Mouse (Mus musculus) spleen, postnatal 4 days (tissue): ENCODE data around the gene Hspa1a.
"Not testable (repeated sequence)": the region's sequence is repeated elsewhere in the genome, so short reads cannot be mapped to it uniquely, and the experiment has no call there.

Experiments used
- DNase-seq, 2 experiments: peaks; one replicate each; pipeline ENCODE4 v3.0.0; 2022; ENCODE audit warnings: low spot score in 2 of 2

The Hspa1a gene

DNA sequence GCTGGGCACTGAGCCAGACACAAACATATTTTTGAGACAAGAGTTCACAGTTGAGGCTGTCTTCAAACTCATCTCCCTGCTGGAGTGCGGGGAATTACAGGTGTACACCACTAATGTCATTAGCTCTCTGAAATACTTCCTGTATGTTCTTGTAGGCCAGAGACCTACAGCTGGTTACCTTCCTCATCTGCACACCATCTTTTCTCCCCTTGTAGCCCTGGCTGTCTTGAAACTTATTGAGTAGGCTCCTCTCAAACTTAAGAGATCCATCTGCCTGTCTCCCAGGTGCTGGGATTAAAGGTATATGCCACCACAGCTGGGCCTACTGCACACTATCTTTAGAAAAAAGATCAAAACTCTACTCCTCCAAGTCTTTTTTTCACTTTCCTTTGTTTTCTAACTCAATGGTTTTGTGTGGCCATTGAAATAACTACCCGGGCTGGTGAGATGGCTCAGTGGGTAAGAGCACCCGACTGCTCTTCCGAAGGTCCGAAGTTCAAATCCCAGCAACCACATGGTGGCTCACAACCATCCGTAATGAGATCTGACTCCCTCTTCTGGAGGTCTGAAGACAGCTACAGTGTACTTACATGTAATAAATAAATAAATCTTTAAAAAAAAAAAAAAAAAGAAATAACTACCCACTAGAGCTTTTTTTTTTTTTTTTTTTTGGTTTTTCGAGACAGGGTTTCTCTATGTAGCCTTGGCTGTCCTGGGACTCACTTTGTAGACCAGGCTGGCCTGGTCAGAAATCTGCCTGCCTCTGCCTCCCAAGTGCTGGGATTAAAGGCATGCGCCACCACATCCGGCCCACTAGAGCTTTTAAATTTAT is 23.0 kb downstream of the Hspa1a start:
- DNase-seq, result not testable (repeated sequence)

DNA sequence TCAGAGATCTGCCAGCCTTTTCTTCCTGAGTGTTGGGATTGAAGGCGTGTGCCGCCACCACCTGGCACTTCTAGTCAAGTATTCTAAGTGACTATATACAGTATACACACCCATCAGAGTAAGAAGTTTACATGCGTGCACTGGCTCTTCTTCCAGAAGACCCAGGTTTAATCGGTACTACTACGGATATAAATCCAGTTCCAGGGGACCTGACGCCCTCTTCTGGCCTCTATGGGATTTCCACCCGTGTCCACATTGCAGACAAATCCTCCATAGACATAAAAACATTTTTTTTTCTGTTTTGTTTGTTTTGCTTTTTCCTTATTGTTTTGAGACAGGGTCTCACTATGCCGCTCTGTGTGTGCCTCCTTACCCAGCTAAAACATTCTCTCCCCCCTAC is 24.4 kb downstream of the Hspa1a start:
- peak in 1 of 2 experiments; percentile 25 for DNase-seq

DNA sequence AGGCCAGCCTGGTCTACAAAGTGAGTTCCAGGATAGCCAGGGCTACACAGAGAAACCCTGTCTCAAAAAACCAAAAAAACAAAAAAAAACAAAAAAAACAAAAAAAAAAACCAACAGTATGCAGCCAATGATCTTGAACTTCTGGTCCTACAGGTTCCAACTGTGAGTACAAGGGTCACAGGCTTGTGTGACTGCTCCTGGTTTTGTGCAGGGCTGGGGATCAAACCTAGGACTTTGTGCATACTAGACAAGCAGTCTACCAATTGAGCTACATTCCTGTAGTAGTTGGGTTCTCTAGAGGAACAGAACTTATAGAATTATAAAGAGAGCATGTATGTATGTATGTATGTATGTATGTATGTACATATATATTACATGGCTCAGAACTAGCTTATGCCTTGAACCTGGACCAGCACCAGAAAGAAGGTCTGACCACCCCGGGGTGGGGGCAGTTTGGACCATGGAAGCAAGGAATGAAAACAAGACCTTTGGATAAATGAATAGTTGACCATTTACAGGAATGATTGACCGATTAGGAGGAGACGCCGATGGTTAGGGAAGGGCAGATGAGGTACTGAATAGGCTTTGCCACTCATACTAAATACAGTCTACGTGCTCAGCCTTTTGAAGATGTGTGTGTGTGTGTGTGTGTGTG is 25.3 kb downstream of the Hspa1a start:
- DNase-seq, result no peak

DNA sequence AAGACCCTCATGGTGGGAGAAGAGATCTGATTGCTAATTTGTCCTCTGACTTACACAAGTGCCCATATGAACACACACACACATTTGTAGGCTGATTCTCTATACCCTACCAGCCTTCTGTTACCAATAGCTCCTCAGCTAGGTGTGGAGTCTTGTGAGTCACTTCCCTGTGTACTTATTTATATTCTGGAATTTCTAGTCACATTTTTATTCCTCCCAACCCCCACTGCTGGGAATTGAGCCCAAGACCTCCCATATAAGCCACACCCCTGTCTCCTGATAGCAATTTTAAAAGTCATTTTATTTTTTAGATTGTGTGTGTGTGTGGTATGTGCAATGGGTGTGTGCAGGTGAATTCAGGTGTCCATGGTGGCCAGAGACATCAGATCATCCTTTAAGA is 27.6 kb downstream of the Hspa1a start:
- DNase-seq, result no peak

DNA sequence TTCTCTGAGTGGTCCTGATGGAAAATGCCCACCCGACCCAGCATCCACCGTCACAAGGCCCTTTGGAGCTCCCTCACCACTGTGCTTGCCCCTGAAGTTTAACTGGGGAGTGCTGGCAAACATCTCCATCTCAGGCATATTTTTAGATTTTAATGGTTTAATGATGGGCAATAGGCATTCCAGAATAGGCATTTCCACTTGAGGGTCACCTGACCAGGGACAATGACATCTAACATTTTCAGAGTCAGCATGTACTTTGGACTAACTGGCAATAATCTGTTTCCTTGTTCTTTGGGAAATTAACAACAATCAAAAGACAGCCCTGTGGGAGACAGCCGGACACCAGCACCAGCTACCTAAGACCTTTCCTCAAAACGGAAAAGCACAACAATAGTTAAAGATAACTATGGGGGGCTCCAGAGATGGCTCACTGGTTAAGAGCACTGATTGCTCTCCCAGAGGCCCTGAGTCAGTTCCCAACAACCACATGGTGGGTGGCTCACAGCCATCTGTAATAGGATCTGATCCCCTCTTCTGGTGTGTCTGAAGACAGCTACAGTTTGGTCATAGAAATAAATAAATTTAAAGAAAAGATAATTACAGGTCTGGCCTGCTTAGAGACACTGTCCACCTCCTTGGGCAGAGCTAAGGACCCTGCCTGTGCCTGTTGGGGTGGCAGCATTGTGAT is 28.7 kb downstream of the Hspa1a start:
- no peak for DNase-seq

DNA sequence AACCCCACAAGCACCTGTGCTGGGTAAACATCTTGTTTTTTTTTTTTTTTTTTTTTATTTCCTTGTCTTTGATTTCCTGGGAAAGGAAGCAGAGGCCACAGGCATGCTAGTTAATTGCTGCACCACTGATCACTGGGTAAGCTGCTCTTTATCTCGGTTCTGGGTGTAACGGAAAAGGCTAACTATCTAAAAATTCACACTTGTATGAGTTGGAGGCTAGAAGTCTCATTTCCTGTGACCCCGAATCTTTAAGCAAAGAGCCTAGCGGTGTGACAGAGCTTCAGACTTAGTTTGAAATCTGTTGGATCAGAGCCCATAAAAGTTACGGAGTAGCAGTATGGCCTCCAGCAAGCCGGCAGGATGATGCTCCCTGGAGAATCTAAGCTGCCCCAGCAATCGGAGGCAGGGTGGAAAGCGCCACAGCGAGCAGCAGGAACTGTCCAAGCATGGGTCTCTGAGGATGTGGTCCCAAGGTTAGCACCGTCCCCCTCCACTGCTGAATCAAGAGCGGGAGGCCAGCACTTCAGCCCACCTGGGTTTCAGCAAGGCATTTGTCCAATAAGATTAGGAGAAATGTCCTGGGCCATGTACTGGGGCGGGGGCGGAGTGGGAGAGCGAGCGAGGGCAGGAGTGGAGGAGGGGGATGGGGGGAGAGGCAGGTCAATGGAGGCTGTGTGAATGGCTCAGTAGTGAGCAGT is 30.5 kb downstream of the Hspa1a start:
- DNase-seq, result no peak

DNA sequence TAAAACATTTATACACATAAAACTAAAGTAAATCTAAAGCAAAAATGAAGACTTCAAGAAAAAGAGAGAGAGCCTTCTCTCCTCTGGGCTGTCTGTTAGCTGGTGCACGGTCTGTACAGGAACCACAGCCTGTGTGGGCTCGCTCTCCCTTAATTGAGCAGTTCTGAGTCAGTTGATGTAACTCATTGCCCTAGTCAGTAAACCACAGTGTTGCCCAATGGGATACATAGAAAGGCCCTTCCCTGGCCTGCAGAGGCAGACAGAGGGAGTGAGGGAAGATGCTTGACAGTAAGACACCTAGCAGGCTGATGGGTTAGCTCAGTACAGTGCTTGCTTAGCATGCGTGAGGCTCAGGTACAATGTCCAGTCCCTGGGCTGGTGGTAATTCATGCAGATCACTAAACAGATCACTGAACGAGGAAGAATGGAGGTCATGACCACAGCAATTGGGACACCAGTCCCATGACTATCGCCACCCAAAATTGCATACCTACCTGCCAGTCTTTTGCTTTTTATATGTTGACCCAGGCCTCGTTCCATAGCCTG is 33.9 kb downstream of the Hspa1a start:
- no peak for DNase-seq

DNA sequence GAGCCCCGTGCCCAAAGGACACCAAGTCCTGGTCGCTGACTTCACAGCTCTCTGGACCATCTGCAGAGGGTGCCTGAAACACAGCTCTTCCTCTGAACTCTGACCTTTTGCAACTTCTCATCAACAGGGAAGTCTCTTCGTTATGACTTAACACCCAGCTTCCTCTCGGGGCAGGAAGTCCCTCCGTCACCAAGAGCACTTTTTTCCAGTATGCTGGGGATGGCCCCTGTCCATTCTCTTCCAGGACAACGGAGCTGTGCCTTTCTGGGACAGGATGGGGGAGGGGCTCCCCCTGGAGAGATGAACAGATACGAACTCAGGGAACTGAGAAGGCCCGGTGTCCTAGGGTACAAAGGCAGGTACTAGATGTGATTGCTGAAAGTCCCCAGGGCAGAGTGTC is 37.1 kb downstream of the Hspa1a start:
- no peak for DNase-seq

DNA sequence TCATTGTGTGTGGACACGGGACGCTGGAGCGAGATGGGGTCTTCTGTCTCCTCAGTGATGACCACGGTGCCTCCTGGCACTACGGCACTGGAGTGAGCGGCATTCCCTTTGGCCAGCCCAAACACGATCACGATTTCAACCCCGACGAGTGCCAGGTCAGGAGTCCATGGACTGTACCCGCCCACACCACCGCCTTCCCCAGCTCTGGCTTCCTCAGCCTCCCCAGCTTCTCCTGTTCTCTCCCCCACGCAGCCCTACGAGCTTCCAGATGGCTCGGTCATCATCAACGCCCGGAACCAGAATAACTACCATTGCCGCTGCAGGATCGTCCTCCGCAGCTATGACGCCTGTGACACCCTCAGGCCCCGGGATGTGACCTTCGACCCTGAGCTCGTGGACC is 37.9 kb downstream of the Hspa1a start:
- DNase-seq, result no peak

DNA sequence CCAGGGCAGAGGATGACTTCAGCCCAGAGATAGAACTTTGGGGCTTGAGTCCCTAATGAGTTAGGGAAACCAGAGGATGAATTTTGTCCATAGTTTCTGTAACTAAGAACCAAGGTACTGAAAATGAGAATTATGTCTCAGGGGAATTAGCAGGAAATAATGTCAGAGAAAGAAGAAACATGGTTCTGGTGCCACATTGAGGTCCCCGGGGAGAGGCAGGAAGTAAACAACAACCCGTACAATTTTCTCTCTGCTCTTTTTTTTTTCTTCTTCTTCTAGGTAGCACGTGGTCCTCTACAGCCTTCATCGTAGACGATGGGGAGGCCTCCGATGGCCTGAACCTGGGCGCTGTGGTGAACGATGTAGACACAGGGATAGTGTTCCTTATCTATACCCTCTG is 39.7 kb downstream of the Hspa1a start:
- no peak for DNase-seq

DNA sequence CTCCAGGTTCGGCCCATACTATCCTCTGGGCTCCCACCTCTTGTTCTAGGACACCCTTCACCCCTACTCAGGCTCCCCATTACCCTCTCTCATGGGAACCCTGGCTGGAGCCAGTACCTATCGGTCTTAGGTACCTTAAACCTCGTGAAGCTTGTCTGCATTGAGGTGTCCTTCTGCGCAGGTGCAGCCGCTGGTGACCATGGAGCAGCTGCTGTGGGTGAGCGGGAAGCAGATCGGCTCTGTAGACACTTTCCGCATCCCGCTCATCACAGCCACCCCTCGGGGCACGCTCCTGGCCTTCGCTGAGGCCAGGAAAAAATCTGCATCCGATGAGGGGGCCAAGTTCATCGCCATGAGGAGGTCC is 40.2 kb downstream of the Hspa1a start:
- DNase-seq, result no peak

DNA sequence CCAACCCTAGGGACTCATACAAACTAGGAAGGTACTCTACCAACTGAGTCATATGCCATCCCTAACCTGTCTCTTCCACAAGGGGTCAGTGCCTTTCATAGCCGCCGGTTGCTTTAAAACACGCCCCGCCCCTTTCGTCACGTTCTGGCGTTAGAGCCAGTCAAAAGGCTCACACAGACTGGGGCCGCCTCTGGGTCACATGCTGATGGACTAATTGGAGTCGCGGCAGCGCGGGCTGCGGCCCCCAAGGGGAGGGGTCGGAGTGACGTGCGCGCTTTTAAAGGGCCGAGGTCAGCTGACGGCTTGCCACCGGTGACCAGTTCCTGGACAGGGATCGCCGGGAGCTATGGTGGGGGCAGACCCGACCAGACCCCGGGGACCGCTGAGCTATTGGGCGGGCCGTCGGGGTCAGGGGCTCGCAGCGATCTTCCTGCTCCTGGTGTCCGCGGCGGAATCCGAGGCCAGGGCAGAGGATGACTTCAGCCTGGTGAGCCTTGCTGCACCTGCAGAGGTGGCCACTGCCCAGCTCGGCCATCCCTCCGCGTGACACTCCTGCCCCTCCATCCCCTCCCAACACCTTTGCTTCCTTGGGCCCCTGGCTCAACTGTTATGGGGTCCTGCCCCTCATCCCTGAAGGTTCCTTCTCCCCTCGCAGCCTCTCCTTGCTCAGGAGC is 40.8 kb downstream of the Hspa1a start, which contains the start of gene Neu1:
Gene Neu1, plus strand, starts transcription at position 193 of the 674 bp plus-strand sequence.
- peak; percentile 95 to 97 for DNase-seq

DNA sequence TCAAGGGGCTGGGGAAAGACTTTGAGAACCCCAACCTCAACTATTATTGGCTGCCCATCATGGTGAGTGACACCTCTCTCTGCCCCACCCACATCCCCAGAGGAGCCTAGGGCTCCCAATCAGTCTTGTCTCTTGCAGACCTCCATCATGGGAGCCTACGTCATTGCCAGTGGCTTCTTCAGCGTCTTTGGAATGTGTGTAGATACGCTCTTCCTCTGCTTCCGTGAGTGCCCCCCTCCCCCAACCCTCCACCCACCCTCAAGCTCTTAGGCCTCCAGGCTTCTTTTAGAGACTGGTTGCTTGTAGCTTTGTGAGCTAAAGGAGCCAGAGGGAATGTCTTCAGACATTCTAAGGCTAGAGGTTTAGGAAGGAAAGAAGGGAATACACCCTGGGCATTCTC is 43.1 kb downstream of the Hspa1a start:
- DNase-seq, result no peak

DNA sequence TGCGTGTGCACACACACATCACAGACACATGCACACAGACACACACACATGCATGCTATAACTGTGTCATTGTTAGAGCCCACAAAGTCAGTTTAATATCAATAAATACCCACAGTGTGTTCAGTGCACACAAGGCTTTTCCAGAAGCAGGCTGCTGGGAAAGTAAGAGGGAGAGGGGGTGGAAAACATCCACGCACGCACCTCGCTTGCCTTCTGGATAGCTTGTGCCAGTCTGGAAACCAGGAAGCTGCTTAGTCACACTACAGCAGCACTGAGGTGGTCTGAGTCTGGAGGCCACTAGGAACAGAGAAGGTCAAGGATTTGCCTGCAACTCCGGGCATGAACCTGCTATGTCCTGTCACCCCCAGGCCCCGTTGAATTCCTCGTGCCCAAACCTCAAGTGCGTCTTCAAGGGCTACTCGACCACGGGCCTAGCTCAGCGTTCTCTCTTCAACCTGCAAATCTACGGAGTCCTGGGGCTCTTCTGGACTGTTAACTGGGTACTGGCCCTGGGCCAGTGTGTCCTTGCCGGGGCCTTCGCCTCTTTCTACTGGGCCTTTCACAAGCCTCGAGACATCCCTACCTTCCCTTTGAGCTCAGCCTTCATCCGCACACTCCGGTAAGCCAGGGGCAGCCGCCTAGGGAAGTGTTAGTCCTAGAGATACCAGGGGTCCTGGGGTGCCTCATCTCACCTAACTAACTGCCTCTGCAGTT is 44.5 kb downstream of the Hspa1a start:
- DNase-seq, result no peak

DNA sequence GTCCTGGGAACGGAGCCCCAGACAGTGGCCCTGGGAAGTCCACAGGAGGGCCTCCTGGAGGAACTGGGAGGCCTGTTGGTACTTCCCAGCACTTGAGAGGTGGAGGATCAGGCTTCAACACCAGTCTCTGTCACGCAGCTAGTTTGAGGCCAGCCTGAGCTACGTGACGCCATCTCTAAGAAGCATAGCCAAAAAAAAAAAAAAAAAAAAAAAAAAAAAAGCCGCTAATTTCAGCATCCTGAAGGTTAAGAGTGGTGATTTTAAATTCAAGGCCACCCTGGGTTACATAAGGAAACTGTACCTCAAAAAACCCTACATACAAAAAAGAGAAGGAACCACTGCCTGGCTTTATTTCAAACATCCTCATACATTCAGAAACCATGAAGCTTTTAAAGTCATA is 47.7 kb downstream of the Hspa1a start:
- no peak for DNase-seq

DNA sequence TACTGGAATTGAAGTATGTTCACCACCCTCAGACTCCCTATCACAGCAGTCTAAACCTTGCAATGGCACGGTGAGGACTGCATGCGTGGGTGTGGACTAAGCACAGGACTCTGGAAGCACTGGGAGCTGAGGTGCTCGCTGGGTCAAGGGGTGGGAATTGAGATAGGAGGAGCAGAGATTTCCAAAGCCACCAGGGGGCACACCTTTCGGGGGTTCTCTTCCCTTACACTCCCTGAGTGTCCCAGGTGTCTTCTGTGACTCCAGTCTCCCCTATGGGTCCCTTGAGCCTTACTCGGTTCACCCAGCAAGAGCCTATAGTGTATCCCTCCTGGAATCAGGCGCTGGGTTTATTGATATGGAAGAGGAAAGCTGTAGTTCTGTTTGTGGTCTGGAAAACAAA is 49.0 kb downstream of the Hspa1a start:
- DNase-seq, result no peak
